Mouse (Mus musculus) liver, embryonic 16.5 days (tissue): ENCODE data around the gene Sh3tc1. TPM values are rescaled to one million over a fixed set of nuclear protein-coding genes. Genes with fewer than 3 reads are reported as not detected.

Source experiments
- polyA plus RNA-seq: library from polyadenylated mRNA; unstranded; fragments of >200 nt; fragmentation: Nextera tagmentation; extraction: Ambion mirVana; gene quantifications from 2 replicates; pipeline ENCODE4 v1.2.1, GENCODE M21; 2015

Sh3tc1 gene
- polyA plus RNA-seq, 1 experiment from 2014 or later, result 3.2 TPM

Other genes with a start within 250 kb of the Sh3tc1 start
- gene Cpz, start 214.3 kb downstream of the Sh3tc1 start, polyA plus RNA-seq, result 1.3 and 1.7 TPM in 2 replicates
- 2.2 and 2.4 TPM in 2 replicates for gene Trmt44, start 164.9 kb downstream of the Sh3tc1 start, polyA plus RNA-seq
- 4.3 and 4.4 TPM in 2 replicates for gene Acox3, start 156.9 kb downstream of the Sh3tc1 start, polyA plus RNA-seq
- gene Htra3, start 60.2 kb downstream of the Sh3tc1 start, polyA plus RNA-seq, result 1.7 and 2.9 TPM in 2 replicates
- gene Ablim2, start 17.9 kb upstream of the Sh3tc1 start, polyA plus RNA-seq, result 0.20 and 0.45 TPM in 2 replicates
- gene Afap1, start 153.3 kb upstream of the Sh3tc1 start, polyA plus RNA-seq, result 1.1 and 1.4 TPM in 2 replicates